10 mouse cellular contexts compared by ENCODE assay signal in genomic region chr1:192822309-192822651, GRCm38 (mm10). TPM values are rescaled to one million over a fixed set of nuclear protein-coding genes. Genes with fewer than 3 reads are reported as not detected.
DNase-seq lines count a peak whose midpoint lies in the region; ATAC-seq and TF ChIP-seq lines count a peak whose summit lies in the region.
"Had no signal": no experiment of that assay in that cellular context is flagged by ENCODE, and none has a peak within 500 bp of the region (broad histone marks: within the 10 kb centered on the region; RNA-seq: fewer than 3 reads in every experiment).

No protein-coding gene starts in this region.

- no peak for ATAC-seq in heart, embryonic 16.5 days (replicated peaks; ENCODE audit: extremely low read depth, insufficient read depth, low FRiP score)
- ATAC-seq in midbrain, embryonic 11.5 days (ENCODE audit: low FRiP score), result no peak
- no peak for ATAC-seq in midbrain, postnatal 0 days (ENCODE audit: low FRiP score)
- ATAC-seq in intestine, embryonic 15.5 days, result no peak
- no peak for ATAC-seq in inflammation-experienced regulatory T-cells, adult 6 months

- no peaks in the 10 kb centered on the region for H3K27me3 ChIP-seq in heart, embryonic 16.5 days (ENCODE audit: control insufficient read depth, insufficient read depth, low read length)
- H3K27me3 ChIP-seq in midbrain, embryonic 11.5 days (ENCODE audit: control insufficient read depth, insufficient read depth, low read length), result no peaks in the 10 kb centered on the region
- H3K27me3 ChIP-seq in midbrain, postnatal 0 days (ENCODE audit: insufficient read depth, low read length), result no peaks in the 10 kb centered on the region
- H3K27me3 ChIP-seq in intestine, embryonic 15.5 days (replicated peaks), result no peaks in the 10 kb centered on the region

- H3K4me2 ChIP-seq in heart, embryonic 16.5 days (ENCODE audit: low read depth, low read length), result peak overlapping the region; percentile 21; the same call in 1 of the 2 replicates
- no peak overlapping the region for H3K4me2 ChIP-seq in midbrain, embryonic 11.5 days
- H3K4me2 ChIP-seq in midbrain, postnatal 0 days (ENCODE audit: low read depth, low read length, poor library complexity, severe bottlenecking), result no peak overlapping the region
- H3K4me2 ChIP-seq in intestine, embryonic 15.5 days (replicated peaks), result no peak overlapping the region

- TF ChIP-seq CTCF in midbrain, postnatal 0 days (IDR thresholded peaks at IDR 0.05), result no peak

- H3K36me3 ChIP-seq in heart, embryonic 16.5 days (ENCODE audit: control insufficient read depth, insufficient read depth), result no peaks in the 10 kb centered on the region
- no peaks in the 10 kb centered on the region for H3K36me3 ChIP-seq in midbrain, embryonic 11.5 days (ENCODE audit: control insufficient read depth, insufficient read depth, low read length)
- H3K36me3 ChIP-seq in midbrain, postnatal 0 days (ENCODE audit: insufficient read depth, low read length), result no peaks in the 10 kb centered on the region
- H3K36me3 ChIP-seq in intestine, embryonic 15.5 days, result no peaks in the 10 kb centered on the region

- 42% methylated on average over 1 of the region's 1 CpGs for WGBS in heart, embryonic 16.5 days
- WGBS in midbrain, embryonic 11.5 days, result 83% methylated on average over 1 of the region's 1 CpGs
- WGBS in midbrain, postnatal 0 days, result 67% methylated on average over 1 of the region's 1 CpGs
- 85% methylated on average over 1 of the region's 1 CpGs for WGBS in intestine, embryonic 15.5 days

- no peaks in the 10 kb centered on the region; the same call in 1 of the 2 replicates for H3K9me3 ChIP-seq in heart, embryonic 16.5 days (replicated peaks; ENCODE audit: control insufficient read depth, low read length)
- H3K9me3 ChIP-seq in midbrain, embryonic 11.5 days (ENCODE audit: control insufficient read depth, low read length), result no peaks in the 10 kb centered on the region
- H3K9me3 ChIP-seq in midbrain, postnatal 0 days (ENCODE audit: low read length), result no peaks in the 10 kb centered on the region
- H3K9me3 ChIP-seq in intestine, embryonic 15.5 days, result no peaks in the 10 kb centered on the region; the same call in 1 of the 2 replicates

- DNase-seq in heart, adult 11 months, result no peak
- no peak for DNase-seq in midbrain, embryonic 11.5 days (ENCODE audit: low spot score, missing footprints)
- DNase-seq in midbrain, postnatal 0 days (ENCODE audit: low spot score), result no peak
- no peak for DNase-seq in Muller cell, postnatal 12 days (ENCODE audit: inconsistent ontology term)
- DNase-seq: layer of hippocampus, postnatal 36 days; thymus, postnatal 4 days had no signal

- no peak overlapping the region for H3K9ac ChIP-seq in heart, embryonic 16.5 days (ENCODE audit: low read length)
- H3K9ac ChIP-seq in midbrain, embryonic 11.5 days (ENCODE audit: low read length), result no peak overlapping the region
- no peak overlapping the region for H3K9ac ChIP-seq in midbrain, postnatal 0 days (replicated peaks; ENCODE audit: low read length, poor library complexity, severe bottlenecking)
- no peak overlapping the region for H3K9ac ChIP-seq in intestine, embryonic 15.5 days

- no peak overlapping the region for H3K4me3 ChIP-seq in heart, embryonic 16.5 days (ENCODE audit: low read length)
- H3K4me3 ChIP-seq in midbrain, embryonic 11.5 days (ENCODE audit: low read depth, low read length), result no peak overlapping the region
- H3K4me3 ChIP-seq in midbrain, postnatal 0 days (ENCODE audit: low read depth, low read length), result no peak overlapping the region
- H3K4me3 ChIP-seq in intestine, embryonic 15.5 days (replicated peaks), result no peak overlapping the region

- no peaks in the 10 kb centered on the region for H3K4me1 ChIP-seq in heart, embryonic 16.5 days (ENCODE audit: control insufficient read depth, insufficient read depth, low read length)
- peaks cover 7% of the 10 kb centered on the region; the same call in 1 of the 2 replicates for H3K4me1 ChIP-seq in midbrain, embryonic 11.5 days (ENCODE audit: control insufficient read depth, insufficient read depth, low read length)
- H3K4me1 ChIP-seq in midbrain, postnatal 0 days (ENCODE audit: insufficient read depth, low read length), result peaks cover 6% of the 10 kb centered on the region; the same call in 1 of the 2 replicates
- H3K4me1 ChIP-seq in intestine, embryonic 15.5 days (replicated peaks), result peaks cover 16% of the 10 kb centered on the region

- peak overlapping the region; percentile 76 for H3K27ac ChIP-seq in heart, embryonic 16.5 days (ENCODE audit: low read length)
- 0 out of 2 replicates have a peak overlapping the region, but pooled peaks have one; percentile 6 for H3K27ac ChIP-seq in midbrain, embryonic 11.5 days (ENCODE audit: low read depth, low read length)
- no peak overlapping the region for H3K27ac ChIP-seq in midbrain, postnatal 0 days (ENCODE audit: low read depth, low read length)
- H3K27ac ChIP-seq in intestine, embryonic 15.5 days, result 0 out of 2 replicates have a peak overlapping the region, but pooled peaks have one; percentile 67

RNA-seq across cellular contexts. Expression of gene Sertad4, which starts 33.3 kb away (rescaled TPM):
- 9.4 and 11.5 TPM in 2 replicates for polyA plus RNA-seq in heart, embryonic 16.5 days (2015; fragmentation: Nextera tagmentation; extraction: Ambion mirVana)
- polyA plus RNA-seq in midbrain, embryonic 11.5 days (2014; fragmentation: Nextera tagmentation; extraction: Ambion mirVana), result 14.3 and 14.9 TPM in 2 replicates
- 9.2 and 10.9 TPM in 2 replicates for total RNA-seq in midbrain, postnatal 0 days (2014; rRNA removed)
- polyA plus RNA-seq in midbrain, postnatal 0 days (2015; fragmentation: Nextera tagmentation; extraction: Ambion mirVana), result 18.6 and 19.8 TPM in 2 replicates
- polyA plus RNA-seq in intestine, embryonic 15.5 days (2015; fragmentation: Nextera tagmentation; extraction: Ambion mirVana), result 12.8 and 14.2 TPM in 2 replicates
- not detected for polyA plus RNA-seq in inflammation-experienced regulatory T-cells, adult 6 months (2017; shearing (Covaris generic))
- total RNA-seq: hematopoietic stem cell, adult 5-6 weeks had no signal

RNA-seq across cellular contexts. Expression of gene Hhat, which starts 51.3 kb away (rescaled TPM):
- 5.6 and 6.7 TPM in 2 replicates for polyA plus RNA-seq in heart, embryonic 16.5 days (2015; fragmentation: Nextera tagmentation; extraction: Ambion mirVana)
- 7.4 and 11.0 TPM in 2 replicates for polyA plus RNA-seq in midbrain, embryonic 11.5 days (2014; fragmentation: Nextera tagmentation; extraction: Ambion mirVana)
- total RNA-seq in midbrain, postnatal 0 days (2014; rRNA removed), result 3.4 and 4.2 TPM in 2 replicates
- 2.5 TPM in 2 replicates for polyA plus RNA-seq in midbrain, postnatal 0 days (2015; fragmentation: Nextera tagmentation; extraction: Ambion mirVana)
- 9.2 and 9.7 TPM in 2 replicates for polyA plus RNA-seq in intestine, embryonic 15.5 days (2015; fragmentation: Nextera tagmentation; extraction: Ambion mirVana)
- polyA plus RNA-seq in inflammation-experienced regulatory T-cells, adult 6 months (2017; shearing (Covaris generic)), result 1 to 10 TPM in 2 of 3 experiments, under 1 TPM in 1; 0.84 to 2.9 (median 2.8) TPM
